In genomic region chr3:131955771-131956170, GRCm38 (mm10) we compare ENCODE assay signal across 33 mouse cellular contexts.
"Had no signal": no experiment of that assay in that cellular context is flagged by ENCODE, and none has a peak within 500 bp of the region (broad histone marks: within the 10 kb centered on the region; RNA-seq: fewer than 3 reads in every experiment).

No protein-coding gene starts in this region.

- H3K36me3 ChIP-seq: heart, embryonic 10.5 days; heart, embryonic 13.5 days; heart, embryonic 15.5 days; hindbrain, embryonic 10.5 days; hindbrain, embryonic 12.5 days; hindbrain, embryonic 13.5 days; hindbrain, embryonic 15.5 days; intestine, embryonic 15.5 days; kidney, embryonic 15.5 days had no signal

- H3K9ac ChIP-seq: heart, embryonic 13.5 days; heart, embryonic 15.5 days; hindbrain, embryonic 12.5 days; hindbrain, embryonic 13.5 days; hindbrain, embryonic 14.5 days; hindbrain, embryonic 15.5 days; intestine, embryonic 15.5 days; kidney, embryonic 15.5 days had no signal

- H3K27ac ChIP-seq: heart, embryonic 10.5 days; heart, embryonic 13.5 days; heart, embryonic 15.5 days; hindbrain, embryonic 10.5 days; hindbrain, embryonic 12.5 days; hindbrain, embryonic 13.5 days; hindbrain, embryonic 14.5 days; hindbrain, embryonic 15.5 days; hindbrain, postnatal 0 days; intestine, embryonic 15.5 days; kidney, embryonic 15.5 days; kidney, postnatal 0 days; layer of hippocampus, adult 2 months; left cerebral cortex, adult 2 months had no signal

- DNase-seq: heart, postnatal 10 days; heart, postnatal 14 days; heart, postnatal 36 days; heart, postnatal 4 days; kidney, adult 11 months; kidney, adult 18-20 months; kidney, adult 8-10 months; kidney, adult 9 months; kidney, postnatal 14 days; kidney, postnatal 25 days; kidney, postnatal 36 days; kidney, postnatal 4 days; layer of hippocampus, adult 9-11 months; layer of hippocampus, postnatal 36 days had no signal

- H3K27me3 ChIP-seq: heart, embryonic 13.5 days; heart, embryonic 15.5 days; hindbrain, embryonic 12.5 days; hindbrain, embryonic 13.5 days; hindbrain, embryonic 15.5 days; intestine, embryonic 15.5 days; kidney, embryonic 15.5 days had no signal

- H3K9me3 ChIP-seq: heart, embryonic 10.5 days; hindbrain, embryonic 10.5 days; hindbrain, embryonic 13.5 days; hindbrain, embryonic 15.5 days; intestine, embryonic 15.5 days; kidney, embryonic 15.5 days had no signal

- ATAC-seq: hindbrain, embryonic 16.5 days; hindbrain, postnatal 0 days; inflammation-experienced regulatory T-cells, adult 6 months; intestine, embryonic 15.5 days; intestine, embryonic 16.5 days; intestine, postnatal 0 days had no signal

- H3K4me2 ChIP-seq: heart, embryonic 11.5 days; heart, embryonic 13.5 days; heart, embryonic 15.5 days; hindbrain, embryonic 12.5 days; hindbrain, embryonic 13.5 days; hindbrain, embryonic 14.5 days; hindbrain, embryonic 15.5 days; intestine, embryonic 15.5 days; kidney, embryonic 15.5 days had no signal

- H3K4me1 ChIP-seq: heart, embryonic 10.5 days; heart, embryonic 13.5 days; heart, embryonic 15.5 days; hindbrain, embryonic 10.5 days; hindbrain, embryonic 12.5 days; hindbrain, embryonic 13.5 days; hindbrain, embryonic 15.5 days; intestine, embryonic 15.5 days; kidney, embryonic 15.5 days had no signal

- H3K4me3 ChIP-seq: heart, embryonic 10.5 days; heart, embryonic 13.5 days; heart, embryonic 15.5 days; hindbrain, embryonic 10.5 days; hindbrain, embryonic 12.5 days; hindbrain, embryonic 13.5 days; hindbrain, embryonic 15.5 days; intestine, embryonic 15.5 days; kidney, embryonic 15.5 days; layer of hippocampus, adult 2 months; left cerebral cortex, adult 2 months had no signal
